Mouse (Mus musculus) testis, adult 2 months (tissue): ENCODE data around the gene Camkv. TPM values are rescaled to one million over a fixed set of nuclear protein-coding genes. Genes with fewer than 3 reads are reported as not detected.

Experiments used
- H3K27ac ChIP-seq: fragments of 200-500 bp; 2 replicates; pipeline ENCODE4 v1.5.1; 2012; ENCODE audit warnings: low read depth, low read length; ENCODE audit not compliant: control insufficient read depth, insufficient read depth
- H3K27me3 ChIP-seq: fragments of 200-500 bp; 2 replicates; pipeline ENCODE4 v1.6.1; 2012; ENCODE audit warnings: mild to moderate bottlenecking, low read length, moderate library complexity; ENCODE audit not compliant: control insufficient read depth, insufficient read depth
- H3K36me3 ChIP-seq: fragments of 200-500 bp; 2 replicates; pipeline ENCODE4 v1.6.1; 2012; ENCODE audit warnings: mild to moderate bottlenecking, low read length; ENCODE audit not compliant: control insufficient read depth, insufficient read depth
- H3K4me1 ChIP-seq: fragments of 200-500 bp; 2 replicates; pipeline ENCODE4 v1.6.1; 2012; ENCODE audit warnings: low read length; ENCODE audit not compliant: control insufficient read depth, insufficient read depth
- H3K4me3 ChIP-seq: fragments of 200-500 bp; 2 replicates; pipeline ENCODE4 v1.5.1; 2012; ENCODE audit warnings: low read depth, mild to moderate bottlenecking, low read length, moderate library complexity, mixed read lengths; ENCODE audit not compliant: control insufficient read depth
- CTCF ChIP-seq: fragments of 200-500 bp; IDR thresholded peaks from 2 replicates; pipeline ENCODE4 v1.5.1; 2012; ENCODE audit warnings: low read depth, mild to moderate bottlenecking, inconsistent platforms, low read length, moderate library complexity; ENCODE audit not compliant: control insufficient read depth, insufficient read depth, insufficient replicate concordance
- POLR2A ChIP-seq: fragments of 200-500 bp; IDR thresholded peaks from 2 replicates; pipeline ENCODE4 v1.6.1; 2012; ENCODE audit warnings: low read depth, mild to moderate bottlenecking, inconsistent platforms, low read length, moderate library complexity; ENCODE audit not compliant: control insufficient read depth
- polyA plus RNA-seq: library from polyadenylated mRNA; depleted of rRNA; stranded (reverse); fragments of >200 nt; gene quantifications from 2 replicates; pipeline ENCODE4 v1.2.3, GENCODE M21; 2012

The Camkv gene
- polyA plus RNA-seq, 1 experiment = 6.5 TPM

DNA sequence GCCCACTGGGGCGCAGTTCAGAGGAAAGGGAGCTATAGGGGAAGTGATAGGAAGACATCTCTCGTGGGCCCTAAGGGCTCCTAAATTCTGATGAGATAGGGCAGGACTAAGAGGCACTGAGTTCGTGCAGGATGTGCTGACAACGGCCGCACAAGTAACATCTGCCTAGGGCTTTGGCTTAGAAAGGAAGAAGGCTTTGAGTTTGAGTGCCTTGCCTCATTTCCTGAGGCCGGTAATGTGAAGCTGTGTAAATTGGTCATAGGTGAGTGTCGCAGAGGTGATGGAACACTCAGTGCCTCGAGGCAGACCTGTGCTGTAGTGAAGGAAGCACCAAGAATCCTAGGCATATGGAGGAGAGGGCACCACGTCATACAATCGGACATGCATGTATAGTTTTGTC is 31.2 kb downstream of the Camkv start:
- Histone ChIP-seq H3K4me1 (no peaks in the 10 kb centered on the region), H3K27ac (no peak overlapping the region), H3K4me3 (no peak overlapping the region), H3K27me3 (no peaks in the 10 kb centered on the region), H3K36me3 (no peaks in the 10 kb centered on the region; the same call in none of the 2 replicates)
- TF ChIP-seq CTCF (no peak), POLR2A (no peak)

DNA sequence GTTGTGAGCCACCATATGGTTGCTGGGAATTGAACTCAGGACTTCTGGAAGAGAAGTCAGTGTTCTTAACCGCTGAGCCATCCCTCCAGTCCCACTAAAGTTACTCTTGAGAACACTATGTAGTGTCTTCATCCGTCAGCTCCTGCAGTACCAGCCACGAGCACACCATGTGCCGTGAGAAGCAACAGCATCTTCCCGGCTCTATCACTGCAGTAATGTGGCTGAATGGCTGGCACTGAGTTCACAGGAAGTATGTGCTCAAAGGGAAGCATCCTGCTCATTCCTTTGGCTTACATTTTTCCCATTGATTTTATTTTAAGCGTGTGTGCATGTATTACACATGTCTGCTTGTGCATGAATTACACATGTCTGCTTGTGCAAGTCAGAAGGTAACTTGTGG is 32.0 kb downstream of the Camkv start:
- H3K36me3 ChIP-seq = no peaks in the 10 kb centered on the region; the same call in none of the 2 replicates
- no peak overlapping the region for H3K27ac ChIP-seq
- no peaks in the 10 kb centered on the region for H3K27me3 ChIP-seq
- no peak overlapping the region for H3K4me3 ChIP-seq
- no peaks in the 10 kb centered on the region for H3K4me1 ChIP-seq
- no peak for TF ChIP-seq CTCF
- TF ChIP-seq POLR2A = no peak

DNA sequence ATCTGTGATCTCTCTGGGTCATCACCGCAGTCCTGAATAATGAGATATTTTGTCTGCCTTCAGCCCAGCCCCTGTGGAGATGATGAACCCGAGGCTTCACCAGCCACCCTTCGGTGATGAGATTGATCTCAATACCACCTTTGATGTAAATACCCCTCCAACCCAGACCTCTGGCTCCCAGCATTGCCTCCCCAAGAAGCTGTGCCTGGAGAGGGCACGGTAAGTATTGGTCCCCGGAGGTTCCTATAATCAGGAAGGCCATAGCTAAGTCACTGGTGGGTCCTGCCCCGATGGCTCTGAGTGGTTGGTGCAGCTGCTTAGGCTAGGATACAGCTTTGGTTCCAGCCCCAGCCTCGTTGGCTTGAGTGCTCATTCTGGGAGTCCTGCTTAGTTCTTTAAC is 33.1 kb downstream of the Camkv start:
- Histone ChIP-seq H3K36me3 (no peaks in the 10 kb centered on the region; the same call in 1 of the 2 replicates), H3K27ac (no peak overlapping the region), H3K4me1 (no peaks in the 10 kb centered on the region), H3K27me3 (no peaks in the 10 kb centered on the region), H3K4me3 (no peak overlapping the region)
- no peak for TF ChIP-seq CTCF
- TF ChIP-seq POLR2A = no peak

DNA sequence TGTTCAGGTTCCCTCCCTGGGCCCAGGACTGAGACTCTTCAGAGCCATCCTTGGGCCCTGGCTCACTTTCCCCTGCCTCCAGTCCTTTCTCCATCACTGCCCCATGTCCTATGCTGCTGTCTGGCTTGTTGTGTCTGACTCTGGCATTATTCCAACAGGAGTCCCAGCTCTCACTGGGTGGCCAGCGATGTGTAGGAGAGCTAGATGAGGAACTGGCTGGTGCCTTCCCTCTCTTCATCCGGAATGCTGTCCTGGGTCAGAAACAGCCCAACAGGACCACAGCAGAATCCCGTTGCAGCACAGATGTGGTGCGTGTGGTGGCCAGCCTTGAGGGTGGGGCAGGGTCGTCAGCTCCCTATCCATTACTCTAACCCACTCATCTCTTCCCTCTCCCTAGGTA is 34.8 kb downstream of the Camkv start:
- no peak overlapping the region for H3K4me3 ChIP-seq
- no peak overlapping the region for H3K27ac ChIP-seq
- H3K27me3 ChIP-seq = no peaks in the 10 kb centered on the region
- no peaks in the 10 kb centered on the region for H3K36me3 ChIP-seq
- TF ChIP-seq POLR2A (no peak), CTCF (no peak)
- H3K4me1 ChIP-seq = no peaks in the 10 kb centered on the region

DNA sequence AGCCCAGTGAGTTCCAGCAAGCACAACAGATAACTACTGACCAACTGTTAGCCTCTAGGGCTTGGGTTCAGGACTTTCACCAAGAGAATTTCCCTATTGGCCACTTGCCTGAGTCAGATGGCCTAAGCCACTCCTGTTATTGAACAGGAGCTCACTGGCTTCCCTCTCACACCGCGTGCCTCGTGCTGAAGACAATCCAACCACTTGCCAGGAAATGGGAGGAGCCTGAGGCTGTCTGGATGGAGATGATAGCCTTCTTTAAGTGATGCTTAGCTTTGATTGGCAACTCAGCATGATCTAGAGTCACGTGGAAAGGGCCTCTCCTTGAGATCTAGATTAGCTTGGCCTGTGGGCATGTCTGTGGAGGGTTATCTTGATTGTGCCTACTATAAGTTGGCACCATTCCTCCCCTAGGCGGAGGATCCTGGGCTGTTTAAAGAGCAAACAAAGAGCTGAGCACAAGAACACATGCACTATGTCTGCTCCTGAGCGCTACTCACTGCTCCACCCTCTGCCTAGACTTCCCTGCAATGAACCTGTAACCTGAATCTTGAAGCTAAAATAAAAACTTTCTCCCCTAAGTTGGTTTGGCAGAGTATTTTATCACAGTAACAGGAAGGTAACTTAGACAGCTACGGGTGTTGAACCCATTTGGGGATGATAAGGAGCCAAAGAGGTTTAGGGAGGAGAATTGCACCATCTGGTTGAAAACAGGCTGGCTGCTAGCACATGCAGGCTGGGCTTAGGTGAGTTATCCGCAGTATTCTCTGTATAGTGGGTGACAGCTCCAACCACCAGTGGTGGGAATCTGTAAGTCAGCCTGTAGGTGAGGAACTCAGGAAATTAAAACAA is 36.4 kb downstream of the Camkv start:
- no peaks in the 10 kb centered on the region for H3K27me3 ChIP-seq
- H3K4me1 ChIP-seq = 0 out of 2 replicates have a peak, but pooled peaks cover 2% of the 10 kb centered on the region
- TF ChIP-seq POLR2A = no peak
- no peak for TF ChIP-seq CTCF
- no peak overlapping the region for H3K27ac ChIP-seq
- no peaks in the 10 kb centered on the region for H3K36me3 ChIP-seq
- no peak overlapping the region for H3K4me3 ChIP-seq

DNA sequence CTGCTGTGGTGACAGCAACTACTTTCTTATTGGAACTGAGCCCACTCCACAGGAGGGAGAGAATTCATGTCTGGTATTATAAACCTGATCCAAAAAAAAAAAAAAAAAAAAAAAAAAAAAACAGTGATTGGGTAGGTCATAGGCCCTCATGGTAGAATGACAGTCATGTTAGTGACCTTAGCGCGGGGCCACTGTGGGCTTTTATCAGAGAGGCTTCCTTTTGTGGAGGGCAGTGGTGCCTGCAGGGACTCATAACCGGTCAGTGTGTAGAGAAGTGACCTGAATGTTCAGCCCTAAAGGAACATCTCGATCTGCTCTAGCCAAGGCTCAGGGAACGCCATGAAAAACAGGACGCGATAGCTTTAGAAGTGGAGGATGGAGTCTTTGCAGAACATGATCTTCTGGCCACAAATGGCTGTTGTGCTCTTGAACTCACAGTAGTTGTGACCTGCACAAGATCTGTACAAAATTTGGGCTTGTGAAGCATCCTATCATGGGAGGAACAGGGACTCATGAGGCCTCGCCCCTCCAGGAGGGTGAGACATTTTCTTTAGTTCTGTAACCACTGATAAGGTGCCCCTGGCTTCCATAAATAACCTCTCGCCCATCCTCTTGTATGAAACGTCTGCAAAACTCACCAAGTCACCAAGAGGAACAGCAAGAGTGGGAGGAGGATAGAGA is 39.2 kb downstream of the Camkv start:
- TF ChIP-seq CTCF = no peak
- TF ChIP-seq POLR2A = no peak
- Histone ChIP-seq H3K4me1 (0 out of 2 replicates have a peak, but pooled peaks cover 2% of the 10 kb centered on the region), H3K27me3 (no peaks in the 10 kb centered on the region), H3K4me3 (no peak overlapping the region), H3K27ac (peak overlapping the region; percentile 68), H3K36me3 (no peaks in the 10 kb centered on the region)

DNA sequence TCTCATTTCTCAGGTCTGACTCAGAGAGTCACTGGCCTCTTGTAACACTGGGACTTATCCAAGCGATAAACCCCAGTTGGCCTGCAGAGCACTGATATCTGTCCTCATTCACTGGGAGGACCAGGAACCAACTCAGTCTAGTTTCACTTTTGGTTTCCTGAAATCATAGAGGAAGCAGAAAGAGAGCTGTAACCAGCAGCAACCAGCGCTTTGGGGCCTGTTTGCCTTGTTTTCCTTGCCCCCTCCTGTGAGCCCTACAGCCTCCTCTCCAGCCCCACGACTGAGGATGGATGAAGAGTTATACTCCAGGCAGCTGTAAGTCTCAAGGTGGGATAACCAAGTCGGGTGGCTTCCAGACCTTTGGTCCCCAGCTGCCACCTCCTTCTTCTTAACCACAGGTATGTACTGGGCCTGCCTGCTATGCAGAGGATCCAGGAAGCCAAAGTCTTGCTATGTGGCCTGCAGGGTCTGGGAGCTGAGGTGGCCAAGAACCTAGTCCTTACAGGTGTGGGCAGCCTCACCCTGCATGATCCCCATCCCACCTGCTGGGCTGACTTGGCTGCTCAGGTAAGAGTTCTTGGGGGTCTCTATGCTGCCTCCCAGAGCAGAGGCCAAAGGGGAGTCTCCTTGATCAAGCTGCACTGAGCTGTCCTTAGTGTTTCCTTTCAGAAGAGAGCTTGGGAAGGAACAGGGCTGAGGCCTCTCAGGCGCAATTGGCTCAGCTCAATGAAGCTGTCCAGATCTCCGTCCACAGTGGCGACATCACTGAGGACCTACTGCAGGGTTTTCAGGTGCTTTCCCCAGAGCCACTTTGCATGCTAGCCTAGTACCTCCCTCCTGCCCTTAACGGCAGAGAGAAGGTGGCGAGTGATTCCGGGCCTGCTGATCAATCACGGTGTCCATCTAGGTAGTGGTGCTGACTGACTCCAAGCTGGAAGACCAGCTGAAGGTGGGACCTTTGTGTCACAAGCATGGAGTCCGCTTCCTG is 40.2 kb downstream of the Camkv start, which contains the start of gene Uba7:
Gene Uba7, plus strand, starts transcription at position 107 of the 988 bp plus-strand sequence.
- peak within 1 kb of the TSS; percentile 68 for H3K27ac ChIP-seq
- H3K4me3 ChIP-seq = peak within 1 kb of the TSS; percentile 17; the same call in 1 of the 2 replicates
- no peaks in the 10 kb centered on the region for H3K36me3 ChIP-seq
- TF ChIP-seq CTCF = no peak
- TF ChIP-seq POLR2A = no peak
- H3K4me1 ChIP-seq = 0 out of 2 replicates have a peak, but pooled peaks cover 2% of the 10 kb centered on the region
- H3K27me3 ChIP-seq = no peaks in the 10 kb centered on the region
